Mouse (Mus musculus): ENCODE data around the gene Morn2.

Gene Morn2

GRCm38 (mm10) chr17:80324521-80324920 lies 34.5 kb downstream of the Morn2 start:
- DNase-seq: no peak

- DNase-seq: no peak
These were observed 35.5 kb downstream of the Morn2 start for GRCm38 (mm10) chr17:80325456-80325855.

GRCm38 (mm10) chr17:80326431-80326830 lies 36.4 kb downstream of the Morn2 start:
- DNase-seq: no peak

- DNase-seq: peak; percentile 20 to 29
These were observed 42.4 kb downstream of the Morn2 start for GRCm38 (mm10) chr17:80332386-80332785.

GRCm38 (mm10) chr17:80345277-80345676 lies 55.3 kb downstream of the Morn2 start:
- peak in 1 of 2 experiments; percentile 37 for DNase-seq

- no peak for DNase-seq
These were observed 56.7 kb downstream of the Morn2 start for GRCm38 (mm10) chr17:80346591-80347125.
